Mouse (Mus musculus) neural tube, embryonic 13.5 days (tissue): Measurements from ENCODE around the gene Krt18. TPM values are rescaled to one million over a fixed set of nuclear protein-coding genes. Genes with fewer than 3 reads are reported as not detected.
"Not testable (repeated sequence)": the region's sequence is repeated elsewhere in the genome, so short reads cannot be mapped to it uniquely, and the experiment has no call there.

ENCODE experiments used
- ATAC-seq: fragments of 200-750 bp; cut with Nextera tagmentation; 2 replicates; pipeline ENCODE4 v1.8.0; 2017; ENCODE audit warnings: low read depth, mild to moderate bottlenecking, moderate TSS enrichment, moderate library complexity
- H3K27ac ChIP-seq: fragments of 300-500 bp; sonication (generic); replicated peaks from 2 replicates; pipeline ENCODE4 v1.5.1; 2015; ENCODE audit warnings: moderate library complexity, mild to moderate bottlenecking, inconsistent platforms
- H3K27me3 ChIP-seq: fragments of 300-500 bp; sonication (generic); 2 replicates; pipeline ENCODE4 v1.6.1; 2015; ENCODE audit warnings: mild to moderate bottlenecking, inconsistent platforms
- H3K36me3 ChIP-seq: fragments of 300-500 bp; sonication (generic); 2 replicates; pipeline ENCODE4 v1.6.1; 2015; ENCODE audit warnings: mild to moderate bottlenecking, inconsistent platforms
- H3K4me1 ChIP-seq: fragments of 300-500 bp; sonication (generic); replicated peaks from 2 replicates; pipeline ENCODE4 v1.6.1; 2015; ENCODE audit warnings: inconsistent platforms
- H3K4me2 ChIP-seq: fragments of 300-500 bp; sonication (generic); 2 replicates; pipeline ENCODE4 v1.6.1; 2015; ENCODE audit warnings: inconsistent platforms, mild to moderate bottlenecking, moderate library complexity
- H3K4me3 ChIP-seq: fragments of 300-500 bp; sonication (generic); 2 replicates; pipeline ENCODE4 v1.5.1; 2015; ENCODE audit warnings: mild to moderate bottlenecking, inconsistent platforms
- H3K9ac ChIP-seq: fragments of 300-500 bp; sonication (generic); 2 replicates; pipeline ENCODE4 v1.6.1; 2015; ENCODE audit warnings: moderate library complexity, mild to moderate bottlenecking, inconsistent platforms
- H3K9me3 ChIP-seq: fragments of 300-500 bp; sonication (generic); 2 replicates; pipeline ENCODE4 v1.6.1; 2016; ENCODE audit warnings: inconsistent platforms
- WGBS: fragments of 180-500 bp; shearing (Covaris S2); methylation state at CpG from one replicate; pipeline ENCODE4 v1.1.7; 2015; 5-methylcytosine and 5-hydroxymethylcytosine counted together
- polyA plus RNA-seq: library from polyadenylated mRNA; unstranded; fragments of >200 nt; fragmentation: Nextera tagmentation; extraction: Ambion mirVana; gene quantifications from 2 replicates; pipeline ENCODE4 v1.2.1, GENCODE M21; 2015

The Krt18 gene
- polyA plus RNA-seq, 1 experiment from 2014 or later = 1.4 TPM

DNA sequence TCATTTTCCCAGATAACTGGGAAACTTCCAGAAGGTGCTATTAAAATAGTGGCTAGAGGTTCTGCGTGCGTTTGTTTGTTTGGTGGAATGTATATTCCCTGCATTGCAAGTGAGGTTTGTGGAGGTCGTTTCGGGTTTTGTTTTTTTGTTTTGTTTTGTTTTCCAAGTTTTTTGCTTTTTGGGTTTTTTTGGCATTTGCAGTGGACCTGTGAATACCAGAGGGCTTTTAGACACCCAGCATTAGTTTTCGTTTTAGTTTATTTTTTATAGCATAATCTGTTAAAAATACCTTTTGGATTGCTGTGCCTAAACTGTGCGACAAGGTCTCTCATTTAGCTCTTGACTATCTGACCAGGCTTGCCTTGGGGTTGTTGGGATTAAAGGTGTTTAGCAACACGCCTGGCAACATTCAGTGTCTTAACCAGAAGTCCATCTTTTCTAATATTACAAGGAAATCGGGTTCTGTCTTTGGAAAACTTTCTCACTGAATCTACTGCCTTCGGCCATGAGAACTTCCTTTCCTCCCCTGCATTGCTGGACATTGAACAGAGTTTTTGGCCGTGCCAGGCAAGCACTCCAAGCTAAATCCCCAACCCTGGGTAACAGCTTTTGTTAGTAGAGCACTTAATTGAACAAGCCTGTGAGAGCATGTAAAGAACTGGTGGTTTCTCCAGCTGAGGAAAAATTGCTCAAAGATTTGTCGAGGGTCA, 47.1 kb downstream of the Krt18 start:
- H3K4me1 ChIP-seq = peaks cover 25% of the 10 kb centered on the region
- H3K4me3 ChIP-seq = peak overlapping the region; percentile 94
- peak overlapping the region; percentile 95 for H3K9ac ChIP-seq
- peak overlapping the region; percentile 93 for H3K4me2 ChIP-seq
- no peaks in the 10 kb centered on the region for H3K36me3 ChIP-seq
- peaks cover 8% of the 10 kb centered on the region; the same call in 1 of the 2 replicates for H3K27me3 ChIP-seq
- H3K9me3 ChIP-seq = no peaks in the 10 kb centered on the region
- ATAC-seq = no peak
- 20% methylated on average over 11 of the region's 11 CpGs for WGBS
- no peak overlapping the region for H3K27ac ChIP-seq

DNA sequence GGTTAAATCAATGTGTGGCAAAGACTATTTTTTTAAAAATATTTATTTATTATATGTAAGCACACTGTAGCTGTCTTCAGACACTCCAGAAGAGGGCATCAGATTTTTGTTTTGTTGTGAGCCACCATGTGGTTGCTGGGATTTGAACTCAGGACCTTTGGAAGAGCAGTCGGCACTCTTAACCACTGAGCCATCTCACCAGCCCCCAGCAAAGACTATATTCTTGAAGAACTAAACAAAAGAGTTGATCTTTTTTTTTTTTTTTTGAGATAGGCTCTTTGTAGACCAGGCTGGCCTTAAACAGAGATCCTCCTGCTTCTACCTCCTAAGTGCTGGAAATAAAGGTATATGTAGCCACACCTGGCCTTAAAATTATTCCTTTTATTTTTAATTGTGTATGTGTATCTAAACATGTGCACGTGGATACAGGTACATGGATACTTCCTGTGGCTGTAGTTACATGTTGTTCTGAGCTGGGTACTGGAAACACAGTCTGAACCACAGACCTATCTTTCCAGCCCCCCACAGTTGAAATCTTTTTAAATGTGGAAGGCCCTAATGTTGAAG, 49.2 kb downstream of the Krt18 start:
- H3K4me2 ChIP-seq = no peak overlapping the region
- no peak overlapping the region for H3K27ac ChIP-seq
- H3K4me3 ChIP-seq = no peak overlapping the region
- H3K36me3 ChIP-seq = peaks cover 1% of the 10 kb centered on the region
- no peaks in the 10 kb centered on the region for H3K9me3 ChIP-seq
- no peak for ATAC-seq
- no peak overlapping the region for H3K9ac ChIP-seq
- peaks cover 25% of the 10 kb centered on the region for H3K4me1 ChIP-seq
- no peaks in the 10 kb centered on the region for H3K27me3 ChIP-seq
- 92% methylated on average over 2 of the region's 2 CpGs for WGBS

DNA sequence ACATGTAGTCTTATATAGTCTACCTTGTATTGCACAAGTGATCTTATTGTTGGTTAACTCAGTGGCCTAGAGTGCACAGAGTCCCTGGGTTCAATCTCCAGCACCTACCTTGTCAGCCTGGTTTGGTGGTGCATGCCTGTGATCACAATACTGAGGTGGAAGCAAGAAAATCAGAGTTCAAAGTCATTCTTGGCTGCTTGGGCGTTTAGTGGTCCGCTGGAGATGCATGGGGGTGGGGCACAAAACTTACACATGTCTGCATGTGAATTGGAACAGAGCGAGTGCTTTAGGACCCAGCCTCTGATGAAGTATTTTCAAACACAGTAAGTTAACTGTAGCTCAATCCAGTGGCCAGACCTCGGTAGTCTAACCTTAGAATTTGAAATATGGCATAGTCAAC, 51.2 kb downstream of the Krt18 start:
- 87% methylated on average over 4 of the region's 4 CpGs for WGBS

DNA sequence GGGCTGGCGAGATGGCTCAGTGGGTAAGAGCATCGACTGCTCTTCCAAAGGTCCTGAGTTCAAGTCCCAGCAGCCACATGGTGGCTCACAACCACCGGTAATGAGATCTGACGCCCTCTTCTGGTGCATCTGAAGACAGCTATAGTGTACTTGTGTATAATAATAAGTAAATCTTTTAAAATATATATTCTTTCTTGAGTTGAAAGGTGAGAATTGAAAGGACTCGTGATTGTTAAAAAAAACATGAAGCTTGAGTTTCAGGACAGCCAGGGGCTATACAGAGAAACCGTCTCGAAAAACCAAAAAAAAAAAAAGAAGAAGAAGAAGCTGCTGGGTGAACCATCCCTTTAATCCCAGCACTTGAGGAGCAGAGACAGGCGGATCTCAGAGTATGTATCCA, 51.9 kb downstream of the Krt18 start:
- H3K4me3 ChIP-seq, ATAC-seq, H3K4me2 ChIP-seq, H3K27me3 ChIP-seq, H3K27ac ChIP-seq, H3K9me3 ChIP-seq, H3K9ac ChIP-seq: not testable (repeated sequence)
- 81% methylated on average over 8 of the region's 8 CpGs for WGBS
- Histone ChIP-seq H3K36me3 (peaks cover 27% of the 10 kb centered on the region), H3K4me1 (peaks cover 15% of the 10 kb centered on the region)

More for the DNA sequence above, 51.2 kb downstream of the Krt18 start:
- no peaks in the 10 kb centered on the region for H3K9me3 ChIP-seq
- no peaks in the 10 kb centered on the region for H3K27me3 ChIP-seq
- no peak overlapping the region for H3K4me2 ChIP-seq
- H3K36me3 ChIP-seq = peaks cover 20% of the 10 kb centered on the region
- H3K4me1 ChIP-seq = peaks cover 20% of the 10 kb centered on the region
- H3K4me3 ChIP-seq = no peak overlapping the region
- no peak for ATAC-seq
- H3K9ac ChIP-seq = no peak overlapping the region
- H3K27ac ChIP-seq = no peak overlapping the region

DNA sequence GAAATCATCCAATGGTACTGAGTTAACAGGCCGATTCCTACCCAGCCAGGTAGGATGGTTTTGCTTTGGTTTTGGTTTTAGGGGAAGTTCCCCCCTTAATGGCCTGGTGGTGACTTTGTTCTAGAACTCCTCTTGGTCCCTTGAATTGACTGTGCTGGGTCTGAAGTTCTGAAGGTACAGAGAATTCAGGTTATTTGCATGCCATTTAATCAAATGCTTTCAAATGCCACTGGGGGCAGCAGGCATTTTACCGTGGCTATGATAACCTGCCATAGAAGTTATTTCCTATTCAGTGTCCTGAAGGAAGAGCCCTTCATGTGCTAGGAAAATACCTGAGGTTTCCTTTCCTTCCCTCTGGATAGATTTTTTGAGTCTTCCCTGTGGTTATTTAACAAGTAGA, 52.4 kb downstream of the Krt18 start:
- H3K9ac ChIP-seq = no peak overlapping the region
- no peak for ATAC-seq
- no peaks in the 10 kb centered on the region for H3K27me3 ChIP-seq
- H3K9me3 ChIP-seq = no peaks in the 10 kb centered on the region
- no peak overlapping the region for H3K4me2 ChIP-seq
- no peak overlapping the region for H3K27ac ChIP-seq
- H3K4me3 ChIP-seq = no peak overlapping the region
- H3K36me3 ChIP-seq = peaks cover 30% of the 10 kb centered on the region
- WGBS = 71% methylated on average over 2 of the region's 2 CpGs
- H3K4me1 ChIP-seq = peaks cover 10% of the 10 kb centered on the region

Other genes with a start within 250 kb of the Krt18 start
- not detected in 2 replicates for gene Krt72, start 241.7 kb upstream of the Krt18 start, polyA plus RNA-seq
- 0.43 and 0.44 TPM in 2 replicates for gene Krt73, start 225.8 kb upstream of the Krt18 start, polyA plus RNA-seq
- not detected in 2 replicates for gene Krt2, start 210.0 kb upstream of the Krt18 start, polyA plus RNA-seq
- 7.0 and 8.6 TPM in 2 replicates for gene Krt1, start 177.4 kb upstream of the Krt18 start, polyA plus RNA-seq
- 0.12 and 0.13 TPM in 2 replicates for gene Krt77, start 158.5 kb upstream of the Krt18 start, polyA plus RNA-seq
- not detected in 2 replicates for gene Krt76, start 135.3 kb upstream of the Krt18 start, polyA plus RNA-seq
- gene Krt4, start 103.4 kb upstream of the Krt18 start, polyA plus RNA-seq = 0.11 TPM in 1 of 2 replicates, not detected in the other
- gene Krt79, start 87.9 kb upstream of the Krt18 start, polyA plus RNA-seq = 0.32 TPM in 2 replicates
- not detected in 2 replicates for gene Krt78, start 73.9 kb upstream of the Krt18 start, polyA plus RNA-seq
- gene Krt8, start 23.7 kb upstream of the Krt18 start, polyA plus RNA-seq = 0.82 and 4.3 TPM in 2 replicates
- 81.2 and 90.3 TPM in 2 replicates for gene Eif4b, start 45.6 kb downstream of the Krt18 start, polyA plus RNA-seq
- gene Tns2, start 72.2 kb downstream of the Krt18 start, polyA plus RNA-seq = 10.5 and 15.9 TPM in 2 replicates
- gene Spryd3, start 108.1 kb downstream of the Krt18 start, polyA plus RNA-seq = 54.1 and 55.9 TPM in 2 replicates
- gene Igfbp6, start 116.2 kb downstream of the Krt18 start, polyA plus RNA-seq = 0.36 and 1.2 TPM in 2 replicates
- 0.11 TPM in 1 of 2 replicates, not detected in the other for gene Soat2, start 122.3 kb downstream of the Krt18 start, polyA plus RNA-seq
- gene Zfp740, start 175.1 kb downstream of the Krt18 start, polyA plus RNA-seq = 64.8 and 67.9 TPM in 2 replicates
- gene Csad, start 176.5 kb downstream of the Krt18 start, polyA plus RNA-seq = 35.9 and 38.8 TPM in 2 replicates
- gene Itgb7, start 203.8 kb downstream of the Krt18 start, polyA plus RNA-seq = 0.30 and 1.7 TPM in 2 replicates
- gene Rarg, start 229.3 kb downstream of the Krt18 start, polyA plus RNA-seq = 8.5 and 12.5 TPM in 2 replicates
- gene Gm9918, start 242.4 kb downstream of the Krt18 start, polyA plus RNA-seq = 0.14 TPM in 1 of 2 replicates, not detected in the other